Mouse (Mus musculus) cerebellum, adult 9-11 months (tissue): ENCODE data around the gene Tnfsf11.

Experiments
- DNase-seq: peaks from one replicate; pipeline ENCODE4 v3.0.0; 2022

Tnfsf11 gene

DNA sequence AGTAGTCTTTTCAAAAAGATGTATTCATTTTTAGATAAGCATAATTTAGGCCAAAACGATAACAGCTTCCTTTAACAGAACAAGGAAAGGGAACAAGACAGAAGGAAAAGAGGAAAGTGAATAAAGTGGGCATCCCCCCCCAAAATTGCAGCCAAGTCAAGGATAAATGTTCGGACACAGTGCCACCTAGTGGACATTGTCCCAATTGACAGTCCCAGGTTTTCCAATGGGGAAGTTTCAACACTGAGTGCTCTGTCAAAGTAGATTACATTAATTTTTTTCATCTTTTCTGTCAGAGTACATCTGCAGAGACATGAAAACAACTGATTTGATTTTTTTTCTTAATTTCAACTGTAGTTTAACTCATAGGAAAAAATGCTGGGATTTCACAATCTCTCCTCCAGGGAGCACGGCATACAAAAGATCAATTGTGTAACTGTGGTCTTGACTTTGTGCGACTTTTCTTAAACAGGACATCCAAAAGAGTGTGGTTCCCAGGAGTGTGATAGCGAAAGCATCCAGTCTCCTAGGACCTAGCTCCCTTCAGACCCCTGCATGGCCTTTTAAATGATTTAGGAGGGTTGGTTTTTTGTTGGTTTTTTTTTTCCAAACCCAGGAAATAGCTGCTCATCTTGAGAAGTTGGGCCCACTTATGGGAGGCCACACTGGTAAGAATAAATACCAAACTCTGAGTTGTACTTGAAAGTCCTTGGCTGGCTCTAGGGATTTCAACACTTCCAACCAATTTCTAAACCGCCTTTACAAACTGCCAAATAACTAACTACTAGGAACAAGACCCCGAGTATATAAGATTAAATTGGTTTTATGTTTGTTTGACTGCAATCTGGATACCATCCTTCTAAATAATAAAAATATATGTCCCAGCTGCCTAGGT, 19.7 kb downstream of the Tnfsf11 start:
- no peak for DNase-seq

DNA sequence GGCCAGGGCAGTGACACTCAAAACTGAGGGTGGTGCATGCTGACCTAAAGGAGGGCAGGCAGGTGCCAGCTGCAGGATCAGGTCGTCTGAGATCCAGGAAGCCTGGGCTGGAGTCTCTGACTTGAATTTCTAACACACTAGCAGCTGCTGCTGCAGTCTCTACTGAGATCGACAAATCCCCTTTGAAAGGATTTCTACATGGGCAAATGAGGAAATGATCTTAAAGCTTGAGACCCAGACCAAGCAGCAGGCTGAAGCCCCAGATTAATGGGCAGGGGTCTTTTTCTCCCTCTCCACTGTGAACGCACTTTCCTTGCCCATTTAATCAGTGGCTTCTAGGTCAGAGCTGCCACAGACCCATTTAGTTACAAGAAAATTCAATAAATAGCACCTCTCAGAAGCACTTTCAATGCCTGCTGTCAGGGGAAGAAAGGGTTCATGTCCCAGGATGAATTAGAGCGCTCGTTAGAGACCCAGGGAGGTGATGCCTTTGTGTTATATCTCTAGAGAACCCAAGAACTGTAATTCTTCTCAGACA, 21.8 kb downstream of the Tnfsf11 start:
- DNase-seq, result no peak

DNA sequence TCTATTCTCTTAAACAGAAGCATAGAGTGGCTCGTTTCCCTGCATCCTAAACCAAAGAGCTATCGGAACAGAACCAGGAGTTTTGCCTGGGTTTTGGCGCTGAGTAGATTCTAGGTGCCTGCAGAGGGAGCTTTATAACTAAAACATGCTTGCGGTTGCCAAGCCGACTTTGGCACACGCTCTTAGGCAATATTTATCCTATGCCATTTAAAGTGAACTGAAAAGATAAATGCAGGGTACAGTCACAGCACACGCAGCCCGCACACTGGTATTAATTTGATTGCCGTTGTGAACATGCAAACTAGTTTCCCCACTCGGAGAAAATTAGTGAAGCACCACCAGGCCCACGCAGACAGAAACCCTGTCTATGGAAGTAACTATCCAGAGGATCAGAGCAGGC, 25.4 kb downstream of the Tnfsf11 start:
- no peak for DNase-seq

DNA sequence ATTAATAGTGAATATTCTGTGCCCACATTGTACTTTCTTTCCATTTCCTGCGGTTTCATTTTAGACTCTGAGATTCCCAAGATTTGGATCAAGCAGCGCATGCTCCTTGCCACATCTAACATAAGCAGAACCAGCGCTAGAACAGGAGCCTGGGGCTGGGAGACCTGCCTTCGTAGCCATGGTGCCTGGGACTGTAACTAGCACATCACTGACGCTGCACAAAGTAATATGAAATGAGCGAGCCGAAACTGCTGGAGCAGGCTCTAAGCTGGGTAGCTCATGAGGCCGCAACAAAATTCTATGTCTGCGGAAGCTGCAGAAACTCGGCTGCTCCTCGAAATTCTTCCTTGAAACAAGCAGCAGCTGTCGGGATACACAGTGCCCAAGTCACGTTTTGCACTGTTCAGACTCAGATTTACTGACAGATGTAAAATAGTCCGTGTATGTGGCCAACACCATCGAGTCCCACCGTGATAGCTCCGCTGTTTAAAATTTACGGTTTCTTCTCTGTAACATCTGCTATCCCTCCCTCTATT, 31.4 kb downstream of the Tnfsf11 start:
- DNase-seq, result no peak

DNA sequence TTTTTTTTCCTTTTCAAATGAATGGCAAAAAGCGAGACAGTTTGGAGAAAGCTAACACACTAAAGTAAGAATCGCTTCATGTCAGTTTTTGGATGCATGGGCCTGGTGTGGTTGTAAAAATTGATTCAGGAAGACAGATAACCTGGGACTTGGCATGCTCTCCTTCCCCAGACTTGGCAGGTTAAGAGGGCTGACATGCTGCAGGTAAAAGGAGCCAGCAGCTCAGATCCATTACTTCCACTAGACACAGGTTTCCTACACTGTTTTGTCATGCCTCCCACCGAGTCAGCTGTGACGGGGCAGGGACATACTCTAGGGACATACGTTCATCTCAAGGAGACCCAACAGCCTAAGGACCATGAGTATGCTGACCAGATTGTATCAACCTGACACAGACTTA, 33.0 kb downstream of the Tnfsf11 start:
- DNase-seq, result no peak

DNA sequence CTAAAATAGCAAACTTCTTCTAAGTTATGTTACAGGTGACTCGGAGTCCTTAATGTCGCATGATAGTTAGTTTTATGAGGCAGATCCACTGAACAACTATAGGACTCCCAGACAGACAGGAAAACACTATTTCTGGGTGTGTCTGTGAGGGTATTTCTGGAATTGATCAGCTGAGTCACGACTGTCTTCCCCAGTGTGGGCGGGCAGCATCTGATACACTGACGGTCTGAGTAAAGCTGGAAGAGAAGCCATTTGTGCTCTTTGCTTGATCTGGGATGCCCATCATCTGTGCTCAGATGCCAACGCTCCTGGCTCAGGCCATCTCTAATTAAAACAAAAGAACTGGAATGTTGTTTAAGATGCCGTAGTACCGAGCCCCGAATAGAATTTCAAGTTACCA, 33.7 kb downstream of the Tnfsf11 start:
- DNase-seq, result no peak

DNA sequence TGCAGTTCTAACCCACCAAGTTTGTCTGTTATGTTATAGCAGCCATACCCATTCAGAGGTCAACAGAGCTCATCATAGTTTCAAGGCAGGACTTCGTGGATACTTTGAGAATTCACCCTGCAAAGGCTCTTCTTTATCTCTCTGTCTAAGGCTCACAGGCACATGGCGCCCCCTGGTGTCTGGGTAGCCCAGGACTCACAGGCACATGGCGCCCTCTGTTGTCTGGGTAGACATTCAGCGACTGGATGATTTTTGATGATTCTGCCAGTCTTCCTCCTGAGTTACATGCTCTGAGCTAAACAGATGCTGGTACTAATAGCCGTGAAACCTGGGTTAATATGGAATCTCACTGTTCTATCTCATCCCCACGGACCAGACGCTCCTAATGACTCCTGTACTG, 34.3 kb downstream of the Tnfsf11 start:
- no peak for DNase-seq

DNA sequence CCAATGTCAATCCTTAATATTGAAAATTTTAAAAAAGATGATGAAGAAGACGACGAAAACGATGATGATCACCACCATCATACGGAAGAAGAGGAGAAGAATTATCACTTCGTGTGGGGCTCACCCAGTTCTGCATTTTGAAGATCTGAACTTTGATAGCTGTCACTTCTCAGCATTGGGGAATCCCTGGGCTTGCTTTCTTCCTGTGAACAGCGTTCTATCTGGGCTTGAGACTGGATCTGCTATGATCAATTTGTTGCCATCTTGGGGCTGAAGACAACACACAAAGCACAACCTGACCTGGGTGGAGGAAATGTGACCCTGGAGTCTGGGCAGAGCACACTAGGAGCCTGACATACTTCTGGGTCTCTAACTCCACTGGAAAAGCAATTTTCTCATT, 43.0 kb downstream of the Tnfsf11 start:
- no peak for DNase-seq

DNA sequence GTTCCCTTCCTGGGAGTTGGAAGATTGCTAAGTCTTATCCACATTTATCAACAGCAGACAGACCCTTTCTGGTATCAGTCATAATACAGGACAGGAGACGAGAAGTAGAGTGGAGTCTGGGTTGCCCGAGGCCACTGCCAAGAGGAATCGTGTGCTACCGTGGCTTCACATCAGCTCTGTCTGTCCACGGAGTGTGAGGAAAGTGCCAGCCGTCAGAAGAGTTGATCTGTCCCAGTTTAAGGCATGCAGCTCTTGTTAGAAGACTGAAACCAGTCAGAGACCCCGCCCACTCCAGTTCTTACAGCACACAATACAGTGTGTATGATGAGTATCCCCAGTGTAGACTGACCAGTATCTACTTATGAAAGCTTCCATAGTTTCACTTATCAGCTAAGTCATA, 45.2 kb downstream of the Tnfsf11 start:
- DNase-seq, result no peak

DNA sequence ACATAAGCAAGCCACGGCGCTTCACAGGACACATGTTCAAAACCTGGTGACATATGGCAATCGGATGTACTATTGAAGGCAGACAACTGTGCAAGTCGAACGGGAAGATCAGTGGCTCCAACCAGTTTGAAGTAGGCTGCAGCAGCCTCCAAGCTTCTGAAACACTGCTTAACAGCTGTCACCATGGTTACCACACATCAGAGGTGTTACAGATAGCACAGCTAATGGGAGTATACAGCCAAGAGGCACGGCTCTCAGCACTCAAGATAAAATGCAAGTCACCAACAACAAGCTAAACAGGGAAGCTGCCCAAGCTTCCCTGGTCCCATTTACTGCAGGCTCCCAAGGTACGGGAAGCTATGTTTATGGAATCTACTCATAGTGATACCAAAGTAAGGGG, 46.6 kb downstream of the Tnfsf11 start:
- DNase-seq, result no peak

DNA sequence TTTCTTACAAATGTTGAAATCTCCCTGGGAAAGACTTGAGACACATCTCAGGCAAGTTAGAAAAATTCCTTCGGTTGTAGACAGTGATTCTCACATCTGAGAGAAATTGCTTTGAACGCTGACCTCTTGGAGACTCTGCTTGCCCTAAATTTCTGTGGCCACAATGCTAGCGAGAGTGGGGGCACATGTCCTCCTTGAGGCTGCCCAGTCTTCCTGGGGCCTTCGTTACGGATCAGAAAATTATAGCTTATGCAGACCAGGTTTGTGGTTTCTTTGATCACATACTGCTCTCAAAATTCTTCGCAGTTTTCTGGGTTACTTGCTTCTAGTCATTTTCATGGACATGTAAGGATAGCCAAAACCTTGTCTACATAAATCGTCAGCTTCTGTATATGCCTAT, 53.8 kb downstream of the Tnfsf11 start:
- DNase-seq, result no peak

DNA sequence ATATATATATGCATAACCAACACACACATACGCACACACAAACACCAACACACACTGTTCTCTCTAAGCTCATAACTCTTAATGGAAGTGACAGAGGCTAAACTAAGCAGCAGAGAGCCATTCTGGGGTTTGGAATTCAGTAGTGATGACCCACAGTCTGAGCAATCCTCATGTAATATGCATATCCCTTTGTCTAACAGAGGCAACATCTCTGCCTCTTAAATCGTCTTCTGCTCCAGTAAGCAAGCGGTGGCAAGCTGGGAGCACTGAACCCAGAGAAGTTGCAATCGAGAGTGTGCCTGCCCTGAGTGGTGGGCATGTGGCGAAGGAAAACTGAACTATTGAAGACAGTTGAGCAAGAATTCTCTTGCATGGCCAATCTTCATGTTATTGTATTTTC, 61.2 kb downstream of the Tnfsf11 start:
- no peak for DNase-seq

DNA sequence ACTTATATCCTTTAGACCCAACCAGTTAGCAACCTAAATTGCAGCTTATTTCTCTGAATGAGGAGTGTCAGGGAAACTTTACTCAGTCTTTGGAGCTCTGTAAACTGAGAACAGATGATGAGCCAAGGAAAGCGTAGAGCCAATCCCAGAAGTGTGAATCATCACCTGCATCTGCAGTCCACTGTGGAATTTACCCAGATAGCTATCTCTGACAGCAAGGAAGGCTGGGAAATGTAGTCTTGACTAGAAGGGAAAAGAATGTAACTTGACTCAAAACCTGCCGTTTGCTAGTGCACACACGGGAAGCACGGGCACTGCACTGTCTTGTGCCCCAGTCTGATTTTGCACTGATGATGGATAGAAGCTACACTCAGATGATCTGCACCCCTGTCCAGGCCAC, 63.0 kb downstream of the Tnfsf11 start:
- no peak for DNase-seq

DNA sequence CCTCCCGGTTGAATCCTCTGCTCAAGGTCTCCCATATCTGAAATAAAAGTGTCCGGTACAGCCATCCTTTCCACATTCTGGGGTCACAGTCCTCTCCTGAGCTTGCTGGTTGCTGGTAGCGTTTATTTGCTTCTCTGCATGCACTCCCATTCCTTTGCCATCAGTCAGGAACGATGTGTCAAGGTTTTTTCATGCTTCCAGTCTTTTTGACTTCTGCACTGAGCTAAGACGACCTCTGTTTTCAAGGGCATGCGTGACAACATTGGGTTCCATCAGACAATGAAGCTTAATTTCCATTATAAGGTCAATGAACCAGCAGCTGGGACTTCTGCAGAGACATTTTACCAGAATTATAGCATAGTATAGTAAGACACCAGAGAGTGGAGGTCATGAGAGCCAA, 68.5 kb downstream of the Tnfsf11 start:
- no peak for DNase-seq

DNA sequence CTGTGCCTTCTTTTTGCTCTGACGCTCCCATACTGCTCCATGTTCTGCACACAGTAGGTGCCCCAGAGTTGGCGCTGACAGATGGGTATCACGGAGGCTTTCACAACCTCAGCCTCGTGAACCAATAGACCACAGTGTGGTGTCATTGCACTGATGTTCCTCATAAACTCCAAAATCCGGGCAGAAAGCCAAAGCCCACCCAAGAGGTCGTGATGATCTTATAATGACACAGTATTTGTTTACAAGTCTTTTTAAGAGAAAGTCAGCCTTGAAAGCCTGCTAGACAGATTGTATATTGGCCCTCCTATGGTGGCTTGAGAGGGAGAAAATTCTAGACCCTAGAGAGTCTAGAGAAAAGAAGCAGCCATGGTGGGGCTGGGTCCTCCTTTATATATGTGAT, 70.6 kb downstream of the Tnfsf11 start:
- no peak for DNase-seq

DNA sequence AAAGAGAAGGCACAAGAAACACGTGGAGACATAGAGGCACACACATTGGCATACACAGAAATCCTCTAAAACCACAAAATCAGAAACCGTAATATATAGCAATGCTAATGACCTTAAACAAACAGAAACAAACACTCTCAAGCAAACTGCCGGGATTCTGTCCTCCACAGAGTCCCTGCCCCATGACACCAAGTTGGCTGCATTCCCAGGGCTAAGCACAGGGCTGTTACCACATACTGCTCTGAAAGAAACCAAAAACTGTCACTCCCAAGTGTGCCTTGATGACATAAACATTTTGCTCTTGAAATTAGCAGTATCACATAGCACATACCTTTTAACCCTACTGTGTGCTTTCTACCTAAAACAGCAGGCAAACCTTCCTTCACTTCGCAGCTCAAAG, 71.7 kb downstream of the Tnfsf11 start:
- DNase-seq, result no peak

DNA sequence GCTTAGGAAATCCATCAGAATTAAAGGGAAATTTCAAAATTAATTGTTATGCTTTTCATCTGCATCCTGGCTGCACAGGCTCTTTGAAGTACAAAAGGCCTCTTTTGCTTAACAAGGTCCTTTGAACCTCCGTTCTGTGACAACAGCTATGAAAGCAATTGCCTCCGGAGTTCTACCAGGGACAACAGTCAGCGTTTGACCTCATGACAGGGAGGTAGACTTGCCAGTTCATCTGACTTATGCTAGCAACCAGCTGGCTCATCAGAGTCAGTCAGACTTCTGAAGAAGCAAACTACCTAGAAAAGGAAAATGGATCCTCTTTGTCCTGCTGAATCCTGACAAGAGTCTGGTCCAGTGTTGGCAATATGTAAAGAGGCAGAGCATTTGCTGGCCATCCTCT, 72.5 kb downstream of the Tnfsf11 start:
- DNase-seq, result no peak

DNA sequence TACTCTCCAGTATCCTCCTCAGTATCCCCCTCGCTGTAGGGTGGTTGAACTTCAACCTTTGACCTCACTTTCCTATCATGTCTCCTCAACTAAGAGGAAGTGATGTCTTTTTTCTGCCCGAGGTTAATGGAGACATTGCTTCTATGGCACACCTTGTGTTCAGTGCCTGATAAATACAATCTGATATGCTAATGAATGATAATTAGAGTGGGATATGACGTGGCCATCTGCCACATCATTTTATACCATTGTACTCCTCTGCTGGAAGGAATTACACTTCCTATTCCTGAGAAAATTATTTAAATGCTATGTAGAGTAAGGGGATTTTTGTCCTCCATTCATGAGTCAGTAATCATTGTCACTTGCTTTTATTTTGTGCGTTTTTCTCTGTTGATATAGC, 78.8 kb downstream of the Tnfsf11 start:
- no peak for DNase-seq
